Mouse (Mus musculus) MEL (cell line): ENCODE measurements at regions not wholly inside any gene's neighbourhood (a gene's known extent, or its start where the extent isn't known, plus 50 kb on each side); places are given as distances from the start of the nearest gene placed in this dataset.

ENCODE experiments used
- GATA1 ChIP-seq: IDR thresholded peaks from 2 replicates; pipeline ENCODE4 v1.6.1; 2011; ENCODE audit warnings: low read depth, low read length, improper control_type of control experiment
- MAFK ChIP-seq: IDR thresholded peaks from 2 replicates; pipeline ENCODE4 v1.6.1; 2011; ENCODE audit warnings: low read depth, mild to moderate bottlenecking, low read length, improper control_type of control experiment, borderline replicate concordance

GRCm38 (mm10) chr8:49109095-49109494, 265.3 kb upstream of the Tenm3 start:
- no peak for TF ChIP-seq MAFK
- no peak for TF ChIP-seq GATA1
